In the genomic region with DNA sequence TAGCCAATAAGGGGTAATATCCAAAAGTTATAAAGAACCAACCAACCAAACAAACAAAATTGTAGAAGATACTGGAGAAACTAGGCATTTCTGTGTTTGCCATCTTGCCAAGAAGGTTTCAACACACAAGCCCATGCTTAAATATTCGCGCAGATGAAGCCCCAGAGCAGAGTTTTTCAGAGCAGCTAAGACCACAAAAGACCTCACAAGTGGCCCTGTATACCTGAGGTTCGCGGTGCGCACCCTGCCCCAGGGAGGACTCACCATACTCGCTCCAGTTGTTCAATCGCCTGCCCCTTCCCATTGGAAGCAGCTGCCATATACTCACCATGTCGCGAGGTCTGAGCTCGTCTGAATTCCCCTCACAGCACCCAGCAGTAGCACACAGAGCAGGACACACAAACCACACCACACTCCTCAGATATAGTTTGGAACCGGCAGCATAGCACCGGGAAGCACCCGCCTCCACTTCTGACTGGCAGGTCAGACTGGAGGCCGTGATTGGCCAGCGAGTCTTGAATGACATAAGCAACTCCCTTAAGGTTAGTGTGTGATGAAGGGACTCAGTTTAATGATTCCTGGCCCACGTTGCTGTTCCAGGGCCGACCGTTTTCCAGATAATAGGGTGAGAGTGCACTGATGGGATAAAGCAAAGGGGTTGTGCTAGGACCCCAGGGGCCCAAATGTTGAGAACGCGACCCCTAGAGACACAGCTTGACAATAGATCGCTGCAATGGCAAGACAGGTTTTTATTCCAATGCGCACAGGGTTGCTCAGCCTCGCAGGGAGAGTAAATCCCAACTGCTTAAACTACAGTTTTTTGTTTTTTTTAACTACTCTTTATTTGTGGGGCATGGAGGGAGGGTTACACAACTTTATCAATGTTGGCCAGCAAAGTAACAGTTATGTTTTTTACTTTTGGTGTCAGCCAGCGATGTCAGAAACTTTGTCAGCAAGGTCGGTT, we compare ENCODE assay signal across 8 mouse cellular contexts. TPM values are rescaled to one million over a fixed set of nuclear protein-coding genes. Genes with fewer than 3 reads are reported as not detected.
DNase-seq lines count a peak whose midpoint lies in the region; TF ChIP-seq lines count a peak whose summit lies in the region.
"Not testable (repeated sequence)": the region's sequence is repeated elsewhere in the genome, so short reads cannot be mapped to it uniquely, and the experiment has no call there.

A gene (minus strand): TSS at position 437 of the 964 bp plus-strand sequence.

- H3K4me3 ChIP-seq in hindbrain, embryonic 10.5 days: peak within 1 kb of the TSS; percentile 51
- H3K4me3 ChIP-seq in lung, adult 2 months (replicated peaks; ENCODE audit: extremely low read depth, low read depth, low read length): peak within 1 kb of the TSS; percentile 51
- H3K4me3 ChIP-seq in olfactory bulb, adult 2 months (ENCODE audit: insufficient read depth, low read depth, low read length): peak within 1 kb of the TSS; percentile 56

- H3K27ac ChIP-seq in hindbrain, embryonic 10.5 days: peak within 1 kb of the TSS; percentile 62; the same call in 1 of the 2 replicates
- H3K27ac ChIP-seq in olfactory bulb, adult 2 months (ENCODE audit: insufficient read depth, low read depth, low read length): not testable (repeated sequence)

- peak; percentile 78 for DNase-seq in Muller cell, postnatal 12 days (ENCODE audit: inconsistent ontology term)
- peak; percentile 44 for DNase-seq in cerebellum, adult 9-11 months
- peak; percentile 25 to 63 for DNase-seq in frontal cortex, adult 2 months (ENCODE audit: extremely low spot score in 1 of 2, low spot score in 1 of 2)
- DNase-seq in hindbrain, embryonic 10.5 days (ENCODE audit: low spot score): peak; percentile 74
- peak; percentile 54 to 55 for DNase-seq in layer of hippocampus, adult 8-10 months (ENCODE audit: low spot score in 2 of 2)
- peak; percentile 64 for DNase-seq in lung, adult 2 months
- peak; percentile 16 to 22 for DNase-seq in thymus, adult 18-20 months

- peaks cover 16% of the 10 kb centered on the region; the same call in 1 of the 2 replicates for H3K9me3 ChIP-seq in hindbrain, embryonic 10.5 days

- not testable (repeated sequence) for H3K4me1 ChIP-seq in hindbrain, embryonic 10.5 days (replicated peaks); lung, adult 2 months (ENCODE audit: control insufficient read depth, insufficient read depth, low read length); olfactory bulb, adult 2 months (ENCODE audit: control insufficient read depth, insufficient read depth, low read length)

- not testable (repeated sequence) for TF ChIP-seq CTCF in lung, adult 2 months (IDR thresholded peaks at IDR 0.05; ENCODE audit: insufficient read depth, low read length); olfactory bulb, adult 2 months (IDR thresholded peaks at IDR 0.05; ENCODE audit: insufficient read depth, low read depth, low read length)

- 3% methylated on average over 25 of the region's 25 CpGs for WGBS in hindbrain, embryonic 10.5 days
- 2% methylated on average over 25 of the region's 25 CpGs for WGBS in lung, adult 2 months
- 3% methylated on average over 25 of the region's 25 CpGs for WGBS in olfactory bulb, adult 2 months

- TF ChIP-seq POLR2A in lung, adult 2 months (IDR thresholded peaks at IDR 0.05; ENCODE audit: borderline replicate concordance, extremely low read depth, low read depth, low read length); olfactory bulb, adult 2 months (IDR thresholded peaks at IDR 0.05; ENCODE audit: insufficient read depth, low read depth, low read length): not testable (repeated sequence)

- not testable (repeated sequence) for H3K36me3 ChIP-seq in hindbrain, embryonic 10.5 days

- not testable (repeated sequence) for H3K27me3 ChIP-seq in hindbrain, embryonic 10.5 days (ENCODE audit: insufficient read depth, poor library complexity, severe bottlenecking)

RNA-seq across cellular contexts. Expression of the gene that starts here (rescaled TPM):
- polyA plus RNA-seq in frontal cortex, adult 2 months (2012; rRNA removed): 1.6 and 2.0 TPM in 2 replicates
- 1.6 and 2.6 TPM in 2 replicates for polyA plus RNA-seq in hindbrain, embryonic 10.5 days (2016; fragmentation: Nextera tagmentation; extraction: Ambion mirVana)
- total RNA-seq in layer of hippocampus, adult 8-10 months (2022): 1 to 10 TPM; 3.8 to 6.9 (median 4.1) TPM
- polyA plus RNA-seq in lung, adult 2 months (2012; rRNA removed): 0.33 and 0.53 TPM in 2 replicates
- polyA plus RNA-seq in olfactory bulb, adult 2 months (2012; ENCODE audit: insufficient read depth, insufficient read length, low replicate concordance, missing spikeins): not detected in 2 replicates

Comparison
In these comparisons a context has a peak if more than half of its experiments do, and no peak if none do; other contexts are left out.
1. Peak in DNase-seq and H3K4me3 ChIP-seq in lung, adult 2 months; RNA of the gene not detected or under 1 TPM.
2. DNase-seq: peak in every context shown above with its lines; median percentile 78 in Muller cell, postnatal 12 days; 74 in hindbrain, embryonic 10.5 days; 64 in lung, adult 2 months; 54 in layer of hippocampus, adult 8-10 months; 44 in cerebellum, adult 9-11 months; 44 in frontal cortex, adult 2 months; 19 in thymus, adult 18-20 months.